Mouse (Mus musculus): ENCODE results near the gene Il1r1.

- TF ChIP-seq MAX (IDR thresholded peaks at IDR 0.05; ENCODE audit: low read depth), result no peak
- TF ChIP-seq USF1 (IDR thresholded peaks at IDR 0.05; ENCODE audit: low read depth), result no peak
- no peak for TF ChIP-seq POLR2A (IDR thresholded peaks at IDR 0.05; ENCODE audit: insufficient read length, low read depth)
- no peak for TF ChIP-seq POLR2AphosphoS2 (IDR thresholded peaks at IDR 0.05; ENCODE audit: insufficient read length, low read depth)
- no peak for TF ChIP-seq TCF12 (IDR thresholded peaks at IDR 0.05; ENCODE audit: insufficient read depth, poor library complexity, severe bottlenecking)
- TF ChIP-seq TCF3 (IDR thresholded peaks at IDR 0.05; ENCODE audit: insufficient read length, low read depth), result no peak
- no peak for TF ChIP-seq REST (IDR thresholded peaks at IDR 0.05; ENCODE audit: insufficient read depth, insufficient read length)
- no peak for TF ChIP-seq CEBPB (IDR thresholded peaks at IDR 0.05; ENCODE audit: insufficient read depth, poor library complexity, severe bottlenecking)
- TF ChIP-seq E2F4 (IDR thresholded peaks at IDR 0.05; ENCODE audit: insufficient read depth), result no peak
- no peak for TF ChIP-seq MYOG (IDR thresholded peaks at IDR 0.05; ENCODE audit: control insufficient read depth in 1 of 3, insufficient read depth in 1 of 3, insufficient read length in 2 of 3, low read depth in 2 of 3)
- TF ChIP-seq MYOD1 (IDR thresholded peaks at IDR 0.05; ENCODE audit: control insufficient read depth in 1 of 3, insufficient read length in 2 of 3, low read depth in 2 of 3), result no peak
- TF ChIP-seq SRF (IDR thresholded peaks at IDR 0.05; ENCODE audit: control insufficient read depth, insufficient read length, low read depth), result no peak
Measured at GRCm38 (mm10) chr1:40180861-40181260, 44.0 kb upstream of the Il1r1 start.

Measured in myocyte (in vitro differentiated cells).